Comparison of ENCODE assay signal across 29 mouse cellular contexts in the genomic region with DNA sequence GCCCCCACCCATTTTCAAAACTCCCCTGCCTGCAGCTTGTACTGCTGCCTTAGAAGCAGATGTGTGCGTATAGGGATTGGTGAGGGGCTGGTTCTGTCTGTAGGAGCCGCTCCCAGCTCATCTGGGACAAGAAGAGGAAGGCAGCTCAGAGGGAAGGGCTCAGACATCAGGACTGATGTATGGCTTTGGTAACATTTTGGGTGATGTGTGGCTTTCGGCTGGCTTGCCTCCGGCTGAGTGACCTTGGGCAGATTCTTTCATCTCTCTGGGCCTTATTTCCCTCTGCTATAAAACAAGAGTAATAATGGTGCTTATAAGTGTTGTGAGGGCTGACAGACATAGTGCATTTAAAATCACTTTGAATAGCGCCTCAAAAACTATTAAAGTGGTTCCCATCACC. TPM values are rescaled to one million over a fixed set of nuclear protein-coding genes. Genes with fewer than 3 reads are reported as not detected.
DNase-seq lines count a peak whose midpoint lies in the region; ATAC-seq and TF ChIP-seq lines count a peak whose summit lies in the region.
"Had no signal": no experiment of that assay in that cellular context is flagged by ENCODE, and none has a peak within 500 bp of the region (broad histone marks: within the 10 kb centered on the region; RNA-seq: fewer than 3 reads in every experiment).

No protein-coding gene starts in this region.

- no peaks in the 10 kb centered on the region for H3K27me3 ChIP-seq in heart, embryonic 16.5 days (ENCODE audit: control insufficient read depth, insufficient read depth, low read length)
- no peaks in the 10 kb centered on the region for H3K27me3 ChIP-seq in limb, embryonic 13.5 days
- H3K27me3 ChIP-seq in limb, embryonic 10.5 days (ENCODE audit: low read depth, poor library complexity, severe bottlenecking): no peaks in the 10 kb centered on the region
- no peaks in the 10 kb centered on the region for H3K27me3 ChIP-seq in thymus, adult 2 months (ENCODE audit: control insufficient read depth, insufficient read depth, low read length)
- no peaks in the 10 kb centered on the region for H3K27me3 ChIP-seq in midbrain, embryonic 13.5 days
- H3K27me3 ChIP-seq: heart, embryonic 13.5 days; stomach, embryonic 15.5 days had no signal

- no peak overlapping the region for H3K4me2 ChIP-seq in heart, embryonic 16.5 days (ENCODE audit: low read depth, low read length)
- no peak overlapping the region for H3K4me2 ChIP-seq in limb, embryonic 13.5 days (replicated peaks)
- no peak overlapping the region for H3K4me2 ChIP-seq in midbrain, embryonic 13.5 days (replicated peaks)
- H3K4me2 ChIP-seq: stomach, embryonic 15.5 days had no signal

- H3K27ac ChIP-seq in heart, embryonic 16.5 days (ENCODE audit: low read length): peak overlapping the region; percentile 31; the same call in 1 of the 2 replicates
- peak overlapping the region; percentile 49; the same call in 1 of the 2 replicates for H3K27ac ChIP-seq in limb, embryonic 13.5 days
- H3K27ac ChIP-seq in limb, embryonic 10.5 days: no peak overlapping the region
- H3K27ac ChIP-seq in thymus, adult 2 months (ENCODE audit: control insufficient read depth, insufficient read depth, low read length): peak overlapping the region; percentile 8; the same call in 1 of the 2 replicates
- H3K27ac ChIP-seq in midbrain, embryonic 13.5 days: no peak overlapping the region

- no peaks in the 10 kb centered on the region for H3K36me3 ChIP-seq in heart, embryonic 16.5 days (ENCODE audit: control insufficient read depth, insufficient read depth)
- H3K36me3 ChIP-seq in limb, embryonic 13.5 days: peaks cover 5% of the 10 kb centered on the region; the same call in 1 of the 2 replicates
- H3K36me3 ChIP-seq in limb, embryonic 10.5 days: peaks cover 9% of the 10 kb centered on the region
- no peaks in the 10 kb centered on the region for H3K36me3 ChIP-seq in thymus, adult 2 months (ENCODE audit: control insufficient read depth, insufficient read depth, low read length)
- no peaks in the 10 kb centered on the region for H3K36me3 ChIP-seq in midbrain, embryonic 13.5 days
- H3K36me3 ChIP-seq: heart, embryonic 13.5 days; stomach, embryonic 15.5 days had no signal

- no peak overlapping the region for H3K4me3 ChIP-seq in heart, embryonic 16.5 days (ENCODE audit: low read length)
- H3K4me3 ChIP-seq in limb, embryonic 13.5 days: no peak overlapping the region
- H3K4me3 ChIP-seq in limb, embryonic 10.5 days: no peak overlapping the region
- no peak overlapping the region for H3K4me3 ChIP-seq in thymus, adult 2 months (ENCODE audit: control insufficient read depth, insufficient read depth, low read length)
- H3K4me3 ChIP-seq in midbrain, embryonic 13.5 days (replicated peaks): no peak overlapping the region
- H3K4me3 ChIP-seq: heart, embryonic 13.5 days; midbrain, embryonic 10.5 days; stomach, embryonic 15.5 days had no signal

- H3K9me3 ChIP-seq in heart, embryonic 16.5 days (replicated peaks; ENCODE audit: control insufficient read depth, low read length): no peaks in the 10 kb centered on the region
- no peaks in the 10 kb centered on the region for H3K9me3 ChIP-seq in limb, embryonic 13.5 days
- H3K9me3 ChIP-seq in limb, embryonic 10.5 days (replicated peaks): no peaks in the 10 kb centered on the region
- no peaks in the 10 kb centered on the region for H3K9me3 ChIP-seq in midbrain, embryonic 13.5 days
- H3K9me3 ChIP-seq: heart, embryonic 13.5 days; midbrain, embryonic 10.5 days; stomach, embryonic 15.5 days had no signal

- H3K9ac ChIP-seq in heart, embryonic 16.5 days (ENCODE audit: low read length): no peak overlapping the region; the same call in 1 of the 2 replicates
- H3K9ac ChIP-seq in limb, embryonic 13.5 days: no peak overlapping the region
- no peak overlapping the region for H3K9ac ChIP-seq in midbrain, embryonic 13.5 days (replicated peaks)
- H3K9ac ChIP-seq: stomach, embryonic 15.5 days had no signal

- DNase-seq in heart, adult 18-20 months: no peak
- DNase-seq in limb, embryonic 10.5 days (ENCODE audit: low spot score): no peak
- no peak for DNase-seq in thymus, adult 2 months
- DNase-seq in thymus, postnatal 14 days: no peak
- DNase-seq: adrenal gland, adult 8-10 months; B cell, adult 2 months; cerebellum, adult 11 months; cerebellum, adult 9-10 months; cerebellum, postnatal 36 days; gastrocnemius, postnatal 14 days; heart, postnatal 14 days; kidney, adult 18-20 months; kidney, postnatal 36 days; layer of hippocampus, postnatal 36 days; lung, postnatal 14 days; right cerebral cortex, postnatal 25 days had no signal

- WGBS in heart, embryonic 16.5 days: 94% methylated on average over 5 of the region's 5 CpGs
- WGBS in limb, embryonic 13.5 days: 69% methylated on average over 5 of the region's 5 CpGs
- 78% methylated on average over 5 of the region's 5 CpGs for WGBS in limb, embryonic 10.5 days
- 93% methylated on average over 5 of the region's 5 CpGs for WGBS in thymus, adult 2 months
- WGBS in midbrain, embryonic 13.5 days: 94% methylated on average over 5 of the region's 5 CpGs

- TF ChIP-seq POLR2A in thymus, adult 2 months (IDR thresholded peaks at IDR 0.05; ENCODE audit: control insufficient read depth, extremely low read depth, insufficient read depth, low read length, poor library complexity): no peak

- peaks cover 65% of the 10 kb centered on the region for H3K4me1 ChIP-seq in heart, embryonic 16.5 days (ENCODE audit: control insufficient read depth, insufficient read depth, low read length)
- H3K4me1 ChIP-seq in limb, embryonic 13.5 days: peaks cover 62% of the 10 kb centered on the region
- peaks cover 60% of the 10 kb centered on the region for H3K4me1 ChIP-seq in limb, embryonic 10.5 days
- peaks cover 68% of the 10 kb centered on the region for H3K4me1 ChIP-seq in thymus, adult 2 months (replicated peaks; ENCODE audit: control insufficient read depth, insufficient read depth, low read length)
- peaks cover 64% of the 10 kb centered on the region for H3K4me1 ChIP-seq in midbrain, embryonic 13.5 days (replicated peaks)

- no peak for TF ChIP-seq CTCF in thymus, adult 2 months (IDR thresholded peaks at IDR 0.05; ENCODE audit: borderline replicate concordance, control insufficient read depth, extremely low read depth, insufficient read depth, low read length, poor library complexity)

- ATAC-seq in heart, embryonic 16.5 days (replicated peaks; ENCODE audit: extremely low read depth, insufficient read depth, low FRiP score): no peak
- no peak for ATAC-seq in limb, embryonic 13.5 days (ENCODE audit: low FRiP score, low read depth)
- no peak for ATAC-seq in midbrain, embryonic 13.5 days
- ATAC-seq: forebrain, embryonic 14.5 days; hindbrain, embryonic 16.5 days; midbrain, embryonic 16.5 days had no signal

RNA-seq across cellular contexts. Expression of gene Gm10277, which starts 2.0 kb away (rescaled TPM):
- polyA plus RNA-seq in heart, embryonic 16.5 days (2015; fragmentation: Nextera tagmentation; extraction: Ambion mirVana): 1.2 and 1.3 TPM in 2 replicates
- total RNA-seq in heart, adult 18-20 months (2021): not detected
- polyA plus RNA-seq in limb, embryonic 13.5 days (2015; fragmentation: Nextera tagmentation; extraction: Ambion mirVana): 1.8 and 2.4 TPM in 2 replicates
- polyA plus RNA-seq in limb, embryonic 10.5 days (2016; fragmentation: Nextera tagmentation; extraction: Ambion mirVana): 1.1 and 1.4 TPM in 2 replicates
- polyA plus RNA-seq in thymus, adult 2 months (2012; rRNA removed): not detected in 2 replicates
- polyA plus RNA-seq in midbrain, embryonic 13.5 days (2015; fragmentation: Nextera tagmentation; extraction: Ambion mirVana): 2.9 and 3.4 TPM in 2 replicates
- total RNA-seq: adrenal gland, adult 8-10 months; gastrocnemius, postnatal 14 days; granulocyte monocyte progenitor cell, adult 5-6 weeks; heart, postnatal 14 days; layer of hippocampus, adult 8-10 months; layer of hippocampus, postnatal 36 days; megakaryocyte progenitor cell, adult 5-6 weeks; neutrophil, adult 5-6 weeks had no signal

RNA-seq across cellular contexts. Expression of gene Myo18a, which starts 26.5 kb away (rescaled TPM):
- 104 and 122 TPM in 2 replicates for polyA plus RNA-seq in heart, embryonic 16.5 days (2015; fragmentation: Nextera tagmentation; extraction: Ambion mirVana)
- total RNA-seq in heart, adult 18-20 months (2021): 100 to 1,000 TPM; 228 to 270 TPM
- 33.7 and 40.5 TPM in 2 replicates for polyA plus RNA-seq in limb, embryonic 13.5 days (2015; fragmentation: Nextera tagmentation; extraction: Ambion mirVana)
- 25.6 and 29.5 TPM in 2 replicates for polyA plus RNA-seq in limb, embryonic 10.5 days (2016; fragmentation: Nextera tagmentation; extraction: Ambion mirVana)
- 105 and 122 TPM in 2 replicates for polyA plus RNA-seq in thymus, adult 2 months (2012; rRNA removed)
- polyA plus RNA-seq in midbrain, embryonic 13.5 days (2015; fragmentation: Nextera tagmentation; extraction: Ambion mirVana): 53.2 and 54.4 TPM in 2 replicates

Comparison
In these comparisons a context has a peak if more than half of its experiments do, and no peak if none do; other contexts are left out.
1. H3K27ac ChIP-seq: peak in heart, embryonic 16.5 days (single experiment), limb, embryonic 13.5 days (single experiment) and thymus, adult 2 months (single experiment); none in limb, embryonic 10.5 days (single experiment) and midbrain, embryonic 13.5 days (single experiment).